Mouse (Mus musculus): ENCODE measurements at regions not wholly inside any gene's neighbourhood (a gene's known extent, or its start where the extent isn't known, plus 50 kb on each side); places are given as distances from the start of the nearest gene placed in this dataset.

DNA sequence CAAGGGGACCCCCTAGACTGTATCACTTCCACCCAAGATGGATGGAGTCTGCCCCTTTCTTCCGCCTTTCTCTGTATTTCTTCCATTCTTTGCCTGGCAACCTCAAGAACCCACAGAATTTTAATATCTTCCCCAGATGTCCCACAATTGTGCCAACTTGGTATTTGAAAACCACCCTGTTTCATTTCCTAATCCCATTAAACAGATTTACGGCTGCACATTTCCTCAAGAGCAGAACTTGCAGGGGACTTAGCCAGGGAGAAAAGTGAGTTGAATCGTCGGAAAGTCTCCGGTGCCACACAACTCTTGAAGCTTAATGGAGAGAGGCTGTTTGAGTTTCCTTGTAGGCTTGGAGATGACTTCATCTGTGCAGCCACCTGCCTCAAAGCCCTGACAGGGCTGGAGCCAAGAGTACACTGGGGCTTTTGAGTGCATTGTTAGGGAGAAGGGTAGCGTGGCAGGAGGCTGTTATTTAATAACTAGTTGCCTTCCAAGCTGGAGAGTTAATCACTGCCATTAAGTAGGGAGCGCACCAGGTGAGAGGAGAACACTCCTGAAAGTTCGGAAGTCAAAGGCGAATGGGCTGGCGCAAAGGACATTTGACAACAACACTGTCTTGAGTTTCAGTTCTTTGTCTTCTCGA, 93.5 kb downstream of the Tex36 start:
- TF ChIP-seq CEBPB (IDR thresholded peaks at IDR 0.05; ENCODE audit: insufficient read depth, poor library complexity, severe bottlenecking) (no peak), POLR2A (IDR thresholded peaks at IDR 0.05; ENCODE audit: insufficient read length, low read depth) (no peak), REST (IDR thresholded peaks at IDR 0.05; ENCODE audit: insufficient read depth, insufficient read length) (no peak), MYOD1 (IDR thresholded peaks at IDR 0.05; ENCODE audit: control insufficient read depth in 1 of 3, insufficient read length in 2 of 3, low read depth in 2 of 3) (no peak), MAX (IDR thresholded peaks at IDR 0.05; ENCODE audit: low read depth) (no peak), POLR2AphosphoS2 (IDR thresholded peaks at IDR 0.05; ENCODE audit: insufficient read length, low read depth) (no peak), USF1 (IDR thresholded peaks at IDR 0.05; ENCODE audit: low read depth) (no peak), E2F4 (IDR thresholded peaks at IDR 0.05; ENCODE audit: insufficient read depth) (no peak), TCF12 (IDR thresholded peaks at IDR 0.05; ENCODE audit: insufficient read depth, poor library complexity, severe bottlenecking) (no peak), SRF (IDR thresholded peaks at IDR 0.05; ENCODE audit: control insufficient read depth, insufficient read length, low read depth) (no peak), MYOG (IDR thresholded peaks at IDR 0.05; ENCODE audit: control insufficient read depth in 1 of 3, insufficient read depth in 1 of 3, insufficient read length in 2 of 3, low read depth in 2 of 3) (no peak), TCF3 (IDR thresholded peaks at IDR 0.05; ENCODE audit: insufficient read length, low read depth) (no peak)
